Mouse (Mus musculus) CH12F3 (cell line): Measurements from ENCODE around the gene Atf3.

ENCODE experiments used
- in situ Hi-C: fragments of 300-500 bp; cut with MboI; formaldehyde crosslinking; loops from 2 replicates; pipeline ENCODE4 v1.14.3; 2020; ENCODE audit warnings: low sequenced_read_pairs

Atf3 gene

GRCm38 (mm10) chr1:191193657-191194424 lies 24.0 kb downstream of the Atf3 start:
- in situ Hi-C loops: no loop called here

DNA sequence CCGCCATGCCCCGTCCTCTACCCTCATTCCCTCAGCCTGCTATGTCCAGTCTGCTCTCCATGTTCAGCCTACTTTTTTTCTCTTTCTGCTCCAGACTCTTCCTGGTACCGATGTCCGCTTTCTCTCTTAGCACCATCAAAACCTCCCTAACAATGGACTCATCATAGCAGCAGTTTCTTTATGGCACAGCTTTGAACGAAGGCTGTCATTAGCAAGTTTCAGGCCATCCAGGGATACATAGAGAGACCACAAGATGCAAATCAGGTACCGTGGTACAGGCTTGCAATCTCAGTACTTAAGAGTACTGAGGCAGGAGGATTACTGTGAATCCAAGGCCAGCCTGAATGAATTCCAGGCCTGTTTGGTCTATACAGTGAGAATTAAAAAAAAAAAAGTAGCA lies 25.1 kb downstream of the Atf3 start:
- in situ Hi-C loops: no loop called here

GRCm38 (mm10) chr1:191192213-191192612 lies 25.6 kb downstream of the Atf3 start:
- in situ Hi-C loops: no loop called here

GRCm38 (mm10) chr1:191189671-191190372 lies 28.0 kb downstream of the Atf3 start:
- in situ Hi-C loops: no loop called here

DNA sequence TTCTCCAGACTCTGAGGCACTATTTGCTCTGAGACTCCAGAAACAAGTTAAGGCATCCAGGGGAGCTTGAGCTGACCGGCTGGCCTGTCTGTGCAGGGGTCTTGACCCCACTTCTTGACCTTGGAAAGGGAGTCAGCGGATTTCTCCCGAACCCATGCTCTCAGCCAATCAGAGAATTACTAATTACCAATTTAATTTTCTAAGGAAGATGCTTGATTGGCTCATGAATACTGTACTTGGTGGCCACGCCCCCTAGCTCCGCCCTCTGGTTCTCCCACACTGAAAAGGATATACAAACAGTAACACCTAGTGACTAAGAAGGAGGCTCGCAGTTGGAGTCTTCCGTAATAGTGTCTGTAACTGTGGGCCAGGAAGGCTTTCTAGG lies 31.5 kb downstream of the Atf3 start:
- in situ Hi-C loops: no loop called here

GRCm38 (mm10) chr1:191185761-191186385 lies 32.0 kb downstream of the Atf3 start:
- in situ Hi-C loops: no loop called here

DNA sequence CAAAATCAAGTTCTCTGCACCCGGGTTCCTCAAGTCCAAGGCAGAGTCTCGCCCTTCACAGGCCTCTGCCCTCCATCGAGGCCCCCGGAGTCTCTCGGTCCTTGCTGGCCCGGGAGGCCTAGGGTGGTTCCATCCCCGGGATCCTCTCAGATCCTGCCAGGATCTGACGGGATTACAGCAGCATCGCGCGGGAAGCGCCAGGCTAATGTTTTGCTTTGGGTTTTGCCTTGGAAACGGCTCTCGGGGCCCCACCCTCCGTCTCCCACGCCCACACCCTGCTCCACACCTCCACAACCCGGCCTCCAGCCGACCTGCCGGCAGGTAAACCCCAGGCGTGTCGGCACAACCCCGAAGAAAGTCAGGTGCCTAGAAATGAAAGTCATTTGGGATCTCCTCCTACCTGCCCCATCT lies 33.0 kb downstream of the Atf3 start:
- in situ Hi-C loops: no loop called here

- in situ Hi-C loops: no loop called here
Measured at GRCm38 (mm10) chr1:191184066-191184815, 33.6 kb downstream of the Atf3 start.

GRCm38 (mm10) chr1:191183163-191184065 lies 34.4 kb downstream of the Atf3 start:
- in situ Hi-C loops: no loop called here

GRCm38 (mm10) chr1:191182431-191183162 lies 35.2 kb downstream of the Atf3 start:
- in situ Hi-C loops: no loop called here

DNA sequence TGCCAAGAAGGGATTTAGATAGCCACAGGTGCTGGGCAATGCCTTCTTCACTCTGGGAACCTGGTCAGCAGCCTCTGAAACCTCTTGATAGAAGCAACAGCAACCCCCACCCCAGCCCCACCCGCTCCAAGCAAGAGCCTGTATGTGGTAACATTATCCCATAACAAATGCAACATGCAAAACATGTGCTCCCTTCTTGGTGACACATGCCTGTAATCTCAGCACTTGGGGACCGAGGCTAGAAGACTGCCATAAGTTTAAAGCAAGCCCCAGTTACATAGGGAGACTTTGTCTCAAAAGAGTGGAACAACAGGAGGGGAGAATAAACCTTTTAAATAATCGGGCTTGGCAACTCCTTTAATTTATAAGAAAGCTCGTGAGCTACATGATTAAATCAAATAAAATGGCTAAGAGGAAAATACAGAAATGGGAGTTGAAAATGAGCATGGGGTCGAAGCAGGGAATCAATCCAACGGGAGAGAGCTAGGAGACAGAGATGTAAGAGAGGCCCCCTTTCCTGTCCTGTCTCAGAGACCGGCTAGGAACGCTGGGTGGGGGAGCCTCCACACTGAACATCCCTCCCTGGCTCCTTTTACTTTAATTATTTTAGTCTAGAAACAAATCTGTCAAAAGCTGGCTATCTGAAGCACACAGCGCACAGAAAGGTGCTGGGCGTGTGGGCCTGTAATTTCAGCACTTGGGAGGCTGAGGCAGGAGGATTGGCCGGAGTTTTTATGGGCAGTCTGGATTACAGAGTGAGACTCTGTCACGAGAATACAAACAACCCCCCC lies 36.2 kb downstream of the Atf3 start:
- in situ Hi-C loops: no loop called here

DNA sequence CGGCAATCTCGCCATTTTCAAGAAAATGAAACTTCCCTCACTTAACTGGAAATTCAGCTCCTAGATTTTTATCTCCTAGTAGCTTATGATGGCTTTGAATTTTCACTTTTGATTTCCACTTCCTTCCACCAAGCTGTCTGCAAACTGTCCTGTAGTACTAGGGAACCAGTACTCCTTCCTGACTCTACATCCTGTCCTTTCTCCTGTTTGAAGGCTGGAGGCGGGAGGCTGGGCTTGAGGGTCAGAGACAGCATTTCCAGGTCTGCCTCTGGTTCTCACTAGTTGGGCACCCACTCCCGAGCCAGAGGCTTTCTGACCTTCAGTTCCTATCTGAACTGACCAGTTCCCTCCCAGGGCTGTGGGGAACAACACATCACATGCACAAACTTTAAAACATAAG lies 37.4 kb downstream of the Atf3 start:
- in situ Hi-C loops: no loop called here

DNA sequence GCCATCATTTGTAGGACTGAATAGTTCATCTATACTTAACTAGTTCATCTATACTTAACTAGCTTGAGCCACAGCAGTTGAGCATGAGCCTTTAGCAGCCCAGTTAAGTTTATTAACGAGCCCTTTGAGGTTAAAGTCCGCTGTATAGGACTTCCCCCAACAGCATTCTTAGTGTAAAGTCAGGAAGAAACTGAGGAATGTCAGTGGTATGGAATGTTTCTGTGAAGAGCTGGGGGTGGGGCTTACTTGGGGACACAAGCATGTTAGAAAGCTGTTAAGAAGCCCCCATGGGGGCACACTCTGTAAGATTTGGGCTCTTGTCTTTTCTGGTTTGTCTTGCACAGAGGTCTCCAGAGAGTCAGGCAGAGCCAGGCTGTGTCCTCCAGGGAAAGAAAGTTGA lies 38.0 kb downstream of the Atf3 start:
- in situ Hi-C loops: no loop called here

- in situ Hi-C loops: no loop called here
Measured at GRCm38 (mm10) chr1:191178511-191179188, 39.2 kb downstream of the Atf3 start.

GRCm38 (mm10) chr1:191176887-191177286 lies 41.0 kb downstream of the Atf3 start:
- in situ Hi-C loops: no loop called here

- in situ Hi-C loops: no loop called here
Measured at GRCm38 (mm10) chr1:191172487-191172886, 45.4 kb downstream of the Atf3 start.

GRCm38 (mm10) chr1:191170444-191170843 lies 47.4 kb downstream of the Atf3 start:
- in situ Hi-C loops: no loop called here

DNA sequence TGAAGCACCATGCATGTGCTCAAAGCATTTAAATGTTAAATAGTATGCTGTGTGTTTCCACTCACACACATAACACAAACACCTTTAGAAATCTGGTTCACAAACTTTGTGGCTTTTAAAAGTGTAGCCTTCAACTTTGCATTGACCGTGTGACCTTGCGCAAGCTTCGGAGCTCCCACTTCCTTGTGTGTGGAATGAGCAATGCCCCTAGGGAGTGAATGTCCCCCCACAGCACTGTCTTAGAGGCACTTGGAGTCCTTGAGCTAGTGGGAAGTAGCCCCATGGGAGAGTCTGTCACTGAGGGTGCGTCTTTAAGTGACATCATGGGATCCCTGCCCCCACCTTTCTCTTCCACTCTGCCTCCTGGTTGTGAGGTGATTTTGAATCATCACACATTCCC lies 51.6 kb downstream of the Atf3 start:
- in situ Hi-C loops: no loop called here
